Mouse (Mus musculus) forebrain, embryonic 16.5 days (tissue): ENCODE results near the gene Hspb11. TPM values are rescaled to one million over a fixed set of nuclear protein-coding genes. Genes with fewer than 3 reads are reported as not detected.
A peak's percentile ranks its signal among the peaks of the same experiment; 100 is the strongest.

Experiments
- ATAC-seq: fragments of 200-750 bp; cut with Nextera tagmentation; 2 replicates; pipeline ENCODE4 v1.8.0; 2017; ENCODE audit warnings: mild to moderate bottlenecking, moderate library complexity
- H3K27ac ChIP-seq: fragments of 300-500 bp; sonication (generic); 2 replicates; pipeline ENCODE4 v1.5.1; 2014; ENCODE audit warnings: low read length, control low read depth
- H3K27me3 ChIP-seq: fragments of 300-500 bp; sonication (generic); replicated peaks from 2 replicates; pipeline ENCODE4 v1.6.1; 2014; ENCODE audit warnings: low read length; ENCODE audit not compliant: control insufficient read depth, insufficient read depth
- H3K36me3 ChIP-seq: fragments of 300-500 bp; sonication (generic); 2 replicates; pipeline ENCODE4 v1.6.1; 2014; ENCODE audit not compliant: control insufficient read depth, insufficient read depth
- H3K4me1 ChIP-seq: fragments of 300-500 bp; sonication (generic); replicated peaks from 2 replicates; pipeline ENCODE4 v1.6.1; 2014; ENCODE audit warnings: low read length; ENCODE audit not compliant: control insufficient read depth, insufficient read depth
- H3K4me2 ChIP-seq: fragments of 300-500 bp; sonication (generic); 2 replicates; pipeline ENCODE4 v1.6.1; 2014; ENCODE audit warnings: mild to moderate bottlenecking, low read length, control low read depth
- H3K4me3 ChIP-seq: fragments of 300-500 bp; sonication (generic); replicated peaks from 2 replicates; pipeline ENCODE4 v1.5.1; 2014; ENCODE audit warnings: mild to moderate bottlenecking, low read length, control low read depth
- H3K9ac ChIP-seq: fragments of 300-500 bp; sonication (generic); replicated peaks from 2 replicates; pipeline ENCODE4 v1.6.1; 2014; ENCODE audit warnings: low read depth, low read length, control low read depth
- H3K9me3 ChIP-seq: fragments of 300-500 bp; sonication (generic); 2 replicates; pipeline ENCODE4 v1.6.1; 2016; ENCODE audit warnings: low read length; ENCODE audit not compliant: control insufficient read depth
- WGBS: fragments of 180-500 bp; shearing (Covaris S2); extraction: QIAGEN DNeasy Blood & Tissue Kit; methylation state at CpG from one replicate; pipeline ENCODE4 v1.1.7; 2014; 5-methylcytosine and 5-hydroxymethylcytosine counted together
- polyA plus RNA-seq: library from polyadenylated mRNA; unstranded; fragments of >200 nt; fragmentation: Nextera tagmentation; extraction: Ambion mirVana; gene quantifications from 2 replicates; pipeline ENCODE4 v1.2.1, GENCODE M21; 2015

Hspb11 gene
- polyA plus RNA-seq, 1 experiment from 2014 or later: 34.6 TPM

GRCm38 (mm10) chr4:107300902-107301555 is 47.6 kb downstream of the Hspb11 start:
- H3K4me2 ChIP-seq: no peak overlapping the region
- WGBS: 97% methylated on average over 1 of the region's 1 CpGs
- no peak overlapping the region for H3K9ac ChIP-seq
- H3K27me3 ChIP-seq: no peaks in the 10 kb centered on the region
- no peak overlapping the region for H3K4me3 ChIP-seq
- H3K36me3 ChIP-seq: no peaks in the 10 kb centered on the region
- ATAC-seq: no peak
- H3K9me3 ChIP-seq: no peaks in the 10 kb centered on the region
- H3K4me1 ChIP-seq: no peaks in the 10 kb centered on the region
- no peak overlapping the region for H3K27ac ChIP-seq

GRCm38 (mm10) chr4:107302221-107302620 is 48.8 kb downstream of the Hspb11 start:
- WGBS: 87% methylated on average over 9 of the region's 9 CpGs
- no peaks in the 10 kb centered on the region for H3K4me1 ChIP-seq
- H3K4me3 ChIP-seq: no peak overlapping the region

GRCm38 (mm10) chr4:107302832-107303231 is 49.4 kb downstream of the Hspb11 start:
- H3K27me3 ChIP-seq: no peaks in the 10 kb centered on the region
- no peaks in the 10 kb centered on the region for H3K4me1 ChIP-seq
- no peak for ATAC-seq
- no peak overlapping the region for H3K4me2 ChIP-seq
- 89% methylated on average over 4 of the region's 4 CpGs for WGBS
- H3K9me3 ChIP-seq: no peaks in the 10 kb centered on the region
- H3K36me3 ChIP-seq: no peaks in the 10 kb centered on the region
- no peak overlapping the region for H3K4me3 ChIP-seq
- no peak overlapping the region for H3K9ac ChIP-seq
- no peak overlapping the region for H3K27ac ChIP-seq

More at GRCm38 (mm10) chr4:107302221-107302620, 48.8 kb downstream of the Hspb11 start:
- Histone ChIP-seq H3K9ac (no peak overlapping the region), H3K36me3 (no peaks in the 10 kb centered on the region), H3K4me2 (no peak overlapping the region), H3K27ac (no peak overlapping the region), H3K9me3 (no peaks in the 10 kb centered on the region), H3K27me3 (no peaks in the 10 kb centered on the region)
- no peak for ATAC-seq

- ATAC-seq: no peak
- no peaks in the 10 kb centered on the region for H3K9me3 ChIP-seq
- no peaks in the 10 kb centered on the region for H3K27me3 ChIP-seq
- no peak overlapping the region for H3K4me2 ChIP-seq
- H3K9ac ChIP-seq: no peak overlapping the region
- 66% methylated on average over 3 of the region's 3 CpGs for WGBS
- H3K27ac ChIP-seq: no peak overlapping the region
- H3K4me1 ChIP-seq: no peaks in the 10 kb centered on the region
- H3K4me3 ChIP-seq: no peak overlapping the region
- H3K36me3 ChIP-seq: no peaks in the 10 kb centered on the region
Observed at GRCm38 (mm10) chr4:107303531-107303930, 50.1 kb downstream of the Hspb11 start.

GRCm38 (mm10) chr4:107306966-107307365 is 53.6 kb downstream of the Hspb11 start, which contains the start of gene Dio1:
Gene Dio1, minus strand, starts transcription at chr4:107307169.
- 50% methylated on average over 6 of the region's 6 CpGs for WGBS

GRCm38 (mm10) chr4:107313690-107314478 is 60.5 kb downstream of the Hspb11 start, which contains the start of gene Yipf1:
Gene Yipf1, plus strand, starts transcription at chr4:107314363.
- Histone ChIP-seq H3K4me1 (peaks cover 11% of the 10 kb centered on the region), H3K4me3 (peak within 1 kb of the TSS; percentile 69), H3K9me3 (no peaks in the 10 kb centered on the region), H3K4me2 (peak within 1 kb of the TSS; percentile 81), H3K27me3 (no peaks in the 10 kb centered on the region), H3K27ac (0 out of 2 replicates have a peak within 1 kb of the TSS, but pooled peaks have one; percentile 21), H3K36me3 (0 out of 2 replicates have a peak, but pooled peaks cover 2% of the 10 kb centered on the region), H3K9ac (peak within 1 kb of the TSS; percentile 71)
- WGBS: under 1% methylated on average over 29 of the region's 29 CpGs
- ATAC-seq: peak; percentile 96

More at GRCm38 (mm10) chr4:107306966-107307365, 53.6 kb downstream of the Hspb11 start, which contains the start of gene Dio1:
- Histone ChIP-seq H3K9me3 (no peaks in the 10 kb centered on the region), H3K4me2 (no peak within 1 kb of the TSS), H3K9ac (no peak within 1 kb of the TSS), H3K4me3 (no peak within 1 kb of the TSS), H3K27me3 (no peaks in the 10 kb centered on the region), H3K27ac (no peak within 1 kb of the TSS), H3K4me1 (no peaks in the 10 kb centered on the region), H3K36me3 (no peaks in the 10 kb centered on the region)
- no peak for ATAC-seq

- ATAC-seq: peak; percentile 73
- Histone ChIP-seq H3K36me3 (0 out of 2 replicates have a peak, but pooled peaks cover 2% of the 10 kb centered on the region), H3K9me3 (no peaks in the 10 kb centered on the region), H3K9ac (peak overlapping the region; percentile 71), H3K4me1 (peaks cover 11% of the 10 kb centered on the region), H3K27me3 (no peaks in the 10 kb centered on the region), H3K4me3 (peak overlapping the region; percentile 69), H3K4me2 (peak overlapping the region; percentile 81), H3K27ac (no peak overlapping the region)
- WGBS: 8% methylated on average over 7 of the region's 7 CpGs
Observed at GRCm38 (mm10) chr4:107314479-107314805, 61.0 kb downstream of the Hspb11 start.

GRCm38 (mm10) chr4:107318646-107319045 is 65.3 kb downstream of the Hspb11 start:
- H3K36me3 ChIP-seq: peaks cover 13% of the 10 kb centered on the region
- H3K4me3 ChIP-seq: no peak overlapping the region
- 84% methylated on average over 8 of the region's 8 CpGs for WGBS
- H3K9me3 ChIP-seq: no peaks in the 10 kb centered on the region
- peaks cover 7% of the 10 kb centered on the region for H3K4me1 ChIP-seq
- H3K4me2 ChIP-seq: no peak overlapping the region
- no peaks in the 10 kb centered on the region for H3K27me3 ChIP-seq
- no peak overlapping the region for H3K9ac ChIP-seq
- no peak for ATAC-seq
- H3K27ac ChIP-seq: no peak overlapping the region

GRCm38 (mm10) chr4:107321041-107321440 is 67.6 kb downstream of the Hspb11 start:
- Histone ChIP-seq H3K4me2 (no peak overlapping the region), H3K27ac (no peak overlapping the region), H3K9me3 (no peaks in the 10 kb centered on the region), H3K27me3 (no peaks in the 10 kb centered on the region), H3K9ac (no peak overlapping the region), H3K4me1 (no peaks in the 10 kb centered on the region), H3K4me3 (no peak overlapping the region), H3K36me3 (peaks cover 13% of the 10 kb centered on the region)
- ATAC-seq: no peak
- 90% methylated on average over 2 of the region's 2 CpGs for WGBS
